Mouse (Mus musculus): ENCODE results near the gene Cst7. TPM values are rescaled to one million over a fixed set of nuclear protein-coding genes. Genes with fewer than 3 reads are reported as not detected.
A peak's percentile ranks its signal among the peaks of the same experiment; 100 is the strongest.
"Not testable (repeated sequence)": the region's sequence is repeated elsewhere in the genome, so short reads cannot be mapped to it uniquely, and the experiment has no call there.

Cst7 gene
- polyA plus RNA-seq (2014; fragmentation: Nextera tagmentation; extraction: Ambion mirVana): 0.29 and 0.58 TPM in 2 replicates

- Histone ChIP-seq H3K4me2 (ENCODE audit: low read depth, low read length) (no peak within 1 kb of the TSS), H3K9ac (replicated peaks; ENCODE audit: low read length) (no peak within 1 kb of the TSS), H3K36me3 (replicated peaks; ENCODE audit: control insufficient read depth, insufficient read depth, low read depth, low read length) (no peaks in the 10 kb centered on the region), H3K27ac (replicated peaks; ENCODE audit: low read depth, low read length) (no peak within 1 kb of the TSS), H3K4me3 (ENCODE audit: low read depth, low read length) (no peak within 1 kb of the TSS), H3K4me1 (ENCODE audit: control insufficient read depth, insufficient read depth, low read length) (no peaks in the 10 kb centered on the region), H3K9me3 (replicated peaks; ENCODE audit: control insufficient read depth, low read length) (no peaks in the 10 kb centered on the region), H3K27me3 (ENCODE audit: control insufficient read depth, insufficient read depth, low read length) (no peaks in the 10 kb centered on the region)
- ATAC-seq (replicated peaks; ENCODE audit: insufficient number of reproducible peaks, low FRiP score, low TSS enrichment, low read depth) (no peak), DNase-seq (ENCODE audit: low spot score) (no peak)
- WGBS: 81% methylated on average over 11 of the region's 11 CpGs
These were observed at the start of gene Cst7 for GRCm38 (mm10) chr2:150569847-150570590. TSS of gene Cst7 (plus strand) at chr2:150570415.

- H3K9ac ChIP-seq (replicated peaks; ENCODE audit: low read length): no peak overlapping the region
- no peaks in the 10 kb centered on the region for H3K36me3 ChIP-seq (replicated peaks; ENCODE audit: control insufficient read depth, insufficient read depth, low read depth, low read length)
- H3K27me3 ChIP-seq (ENCODE audit: control insufficient read depth, insufficient read depth, low read length): peaks cover 12% of the 10 kb centered on the region
- peak; percentile 4 for DNase-seq (ENCODE audit: low spot score)
- H3K27ac ChIP-seq (replicated peaks; ENCODE audit: low read depth, low read length): no peak overlapping the region
- 3% methylated on average over 42 of the region's 42 CpGs for WGBS
- no peaks in the 10 kb centered on the region for H3K9me3 ChIP-seq (replicated peaks; ENCODE audit: control insufficient read depth, low read length)
- no peaks in the 10 kb centered on the region for H3K4me1 ChIP-seq (ENCODE audit: control insufficient read depth, insufficient read depth, low read length)
- no peak; the same call in 1 of the 2 replicates for ATAC-seq (replicated peaks; ENCODE audit: insufficient number of reproducible peaks, low FRiP score, low TSS enrichment, low read depth)
- peak overlapping the region; percentile 48 for H3K4me2 ChIP-seq (ENCODE audit: low read depth, low read length)
- H3K4me3 ChIP-seq (ENCODE audit: low read depth, low read length): peak overlapping the region; percentile 14
These were observed 44.5 kb upstream of the Cst7 start for GRCm38 (mm10) chr2:150525703-150526207.

GRCm38 (mm10) chr2:150549576-150549975 lies 20.6 kb upstream of the Cst7 start:
- H3K36me3 ChIP-seq (replicated peaks; ENCODE audit: control insufficient read depth, insufficient read depth, low read depth, low read length); H3K4me1 ChIP-seq (ENCODE audit: control insufficient read depth, insufficient read depth, low read length); H3K4me2 ChIP-seq (ENCODE audit: low read depth, low read length); H3K4me3 ChIP-seq (ENCODE audit: low read depth, low read length); H3K9ac ChIP-seq (replicated peaks; ENCODE audit: low read length); DNase-seq (ENCODE audit: low spot score); H3K27ac ChIP-seq (replicated peaks; ENCODE audit: low read depth, low read length); H3K9me3 ChIP-seq (replicated peaks; ENCODE audit: control insufficient read depth, low read length); H3K27me3 ChIP-seq (ENCODE audit: control insufficient read depth, insufficient read depth, low read length); ATAC-seq (replicated peaks; ENCODE audit: insufficient number of reproducible peaks, low FRiP score, low TSS enrichment, low read depth): not testable (repeated sequence)
- WGBS: 82% methylated on average over 10 of the region's 10 CpGs

GRCm38 (mm10) chr2:150558568-150558967 lies 11.6 kb upstream of the Cst7 start:
- Histone ChIP-seq H3K27ac (replicated peaks; ENCODE audit: low read depth, low read length) (no peak overlapping the region), H3K27me3 (ENCODE audit: control insufficient read depth, insufficient read depth, low read length) (no peaks in the 10 kb centered on the region), H3K4me2 (ENCODE audit: low read depth, low read length) (no peak overlapping the region), H3K9ac (replicated peaks; ENCODE audit: low read length) (no peak overlapping the region), H3K4me1 (ENCODE audit: control insufficient read depth, insufficient read depth, low read length) (no peaks in the 10 kb centered on the region), H3K4me3 (ENCODE audit: low read depth, low read length) (no peak overlapping the region), H3K9me3 (replicated peaks; ENCODE audit: control insufficient read depth, low read length) (no peaks in the 10 kb centered on the region), H3K36me3 (replicated peaks; ENCODE audit: control insufficient read depth, insufficient read depth, low read depth, low read length) (no peaks in the 10 kb centered on the region)
- DNase-seq (ENCODE audit: low spot score) (peak; percentile 19), ATAC-seq (replicated peaks; ENCODE audit: insufficient number of reproducible peaks, low FRiP score, low TSS enrichment, low read depth) (no peak)
- 67% methylated on average over 3 of the region's 3 CpGs for WGBS

DNA sequence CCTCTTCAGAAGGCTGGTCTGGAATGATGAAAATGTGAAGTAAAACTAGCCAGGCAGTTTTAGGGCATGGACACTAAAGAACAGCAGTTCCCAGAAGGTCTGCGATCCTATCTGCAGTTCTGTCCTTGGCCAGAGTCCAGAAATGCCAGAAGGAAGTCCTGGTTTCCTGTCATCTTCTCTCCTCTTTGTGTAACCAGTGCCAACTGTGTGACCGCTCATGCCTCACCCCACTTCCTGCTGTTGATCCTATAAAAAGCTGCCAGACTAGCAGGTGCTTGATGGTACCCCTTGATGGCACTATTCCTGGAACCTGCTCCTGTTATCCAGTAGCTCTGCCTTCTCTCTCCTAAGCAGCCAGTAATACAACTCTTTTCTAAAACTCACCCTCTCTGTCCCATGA lies 3.2 kb upstream of the Cst7 start:
- DNase-seq (ENCODE audit: low spot score): no peak
- Histone ChIP-seq H3K4me3 (ENCODE audit: low read depth, low read length) (no peak overlapping the region), H3K9me3 (replicated peaks; ENCODE audit: control insufficient read depth, low read length) (no peaks in the 10 kb centered on the region), H3K4me2 (ENCODE audit: low read depth, low read length) (no peak overlapping the region), H3K4me1 (ENCODE audit: control insufficient read depth, insufficient read depth, low read length) (no peaks in the 10 kb centered on the region), H3K9ac (replicated peaks; ENCODE audit: low read length) (no peak overlapping the region), H3K36me3 (replicated peaks; ENCODE audit: control insufficient read depth, insufficient read depth, low read depth, low read length) (no peaks in the 10 kb centered on the region), H3K27ac (replicated peaks; ENCODE audit: low read depth, low read length) (no peak overlapping the region), H3K27me3 (ENCODE audit: control insufficient read depth, insufficient read depth, low read length) (no peaks in the 10 kb centered on the region)
- 83% methylated on average over 2 of the region's 2 CpGs for WGBS
- no peak for ATAC-seq (replicated peaks; ENCODE audit: insufficient number of reproducible peaks, low FRiP score, low TSS enrichment, low read depth)

- no peak for ATAC-seq (replicated peaks; ENCODE audit: insufficient number of reproducible peaks, low FRiP score, low TSS enrichment, low read depth)
- Histone ChIP-seq H3K4me3 (ENCODE audit: low read depth, low read length) (no peak overlapping the region), H3K27ac (replicated peaks; ENCODE audit: low read depth, low read length) (no peak overlapping the region), H3K4me1 (ENCODE audit: control insufficient read depth, insufficient read depth, low read length) (no peaks in the 10 kb centered on the region), H3K9ac (replicated peaks; ENCODE audit: low read length) (no peak overlapping the region), H3K36me3 (replicated peaks; ENCODE audit: control insufficient read depth, insufficient read depth, low read depth, low read length) (no peaks in the 10 kb centered on the region), H3K4me2 (ENCODE audit: low read depth, low read length) (no peak overlapping the region), H3K9me3 (replicated peaks; ENCODE audit: control insufficient read depth, low read length) (no peaks in the 10 kb centered on the region), H3K27me3 (ENCODE audit: control insufficient read depth, insufficient read depth, low read length) (no peaks in the 10 kb centered on the region)
- 93% methylated on average over 2 of the region's 2 CpGs for WGBS
- DNase-seq (ENCODE audit: low spot score): no peak
These were observed 546 bp downstream of the Cst7 start for GRCm38 (mm10) chr2:150570761-150571160.

- H3K27me3 ChIP-seq (ENCODE audit: control insufficient read depth, insufficient read depth, low read length): no peaks in the 10 kb centered on the region
These were observed 2.2 kb downstream of the Cst7 start for GRCm38 (mm10) chr2:150572463-150572862.

DNA sequence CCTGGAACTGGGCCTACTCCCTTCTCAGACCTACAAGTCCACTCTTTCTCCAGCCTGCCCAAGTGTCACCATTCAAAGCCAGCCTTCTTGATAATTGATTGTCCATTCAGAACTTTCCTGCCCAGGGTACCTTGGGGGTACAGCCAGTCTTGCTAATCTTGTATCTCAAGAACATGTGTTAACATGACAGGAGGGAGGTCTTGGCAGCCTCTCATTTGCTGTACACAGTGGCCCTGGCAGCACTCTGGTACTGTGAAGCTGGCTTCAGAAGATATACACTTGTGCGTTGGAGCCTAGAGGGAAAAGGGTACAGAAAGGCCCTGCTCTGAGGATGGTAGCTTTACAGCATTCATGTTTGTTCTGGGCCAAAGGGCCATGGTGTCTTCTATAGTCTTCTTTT lies 6.0 kb downstream of the Cst7 start:
- H3K4me2 ChIP-seq (ENCODE audit: low read depth, low read length): no peak overlapping the region
- no peaks in the 10 kb centered on the region for H3K27me3 ChIP-seq (ENCODE audit: control insufficient read depth, insufficient read depth, low read length)
- H3K27ac ChIP-seq (replicated peaks; ENCODE audit: low read depth, low read length): no peak overlapping the region
- no peak for DNase-seq (ENCODE audit: low spot score)
- H3K9ac ChIP-seq (replicated peaks; ENCODE audit: low read length): no peak overlapping the region
- no peaks in the 10 kb centered on the region for H3K4me1 ChIP-seq (ENCODE audit: control insufficient read depth, insufficient read depth, low read length)
- no peaks in the 10 kb centered on the region for H3K9me3 ChIP-seq (replicated peaks; ENCODE audit: control insufficient read depth, low read length)
- 93% methylated on average over 1 of the region's 1 CpGs for WGBS
- H3K4me3 ChIP-seq (ENCODE audit: low read depth, low read length): no peak overlapping the region
- no peaks in the 10 kb centered on the region for H3K36me3 ChIP-seq (replicated peaks; ENCODE audit: control insufficient read depth, insufficient read depth, low read depth, low read length)
- ATAC-seq (replicated peaks; ENCODE audit: insufficient number of reproducible peaks, low FRiP score, low TSS enrichment, low read depth): no peak

More at GRCm38 (mm10) chr2:150572463-150572862, 2.2 kb downstream of the Cst7 start:
- H3K27ac ChIP-seq (replicated peaks; ENCODE audit: low read depth, low read length): no peak overlapping the region
- no peaks in the 10 kb centered on the region for H3K36me3 ChIP-seq (replicated peaks; ENCODE audit: control insufficient read depth, insufficient read depth, low read depth, low read length)
- H3K4me2 ChIP-seq (ENCODE audit: low read depth, low read length): no peak overlapping the region
- no peak overlapping the region for H3K4me3 ChIP-seq (ENCODE audit: low read depth, low read length)
- no peaks in the 10 kb centered on the region for H3K4me1 ChIP-seq (ENCODE audit: control insufficient read depth, insufficient read depth, low read length)
- no peaks in the 10 kb centered on the region for H3K9me3 ChIP-seq (replicated peaks; ENCODE audit: control insufficient read depth, low read length)
- ATAC-seq (replicated peaks; ENCODE audit: insufficient number of reproducible peaks, low FRiP score, low TSS enrichment, low read depth) (no peak), DNase-seq (ENCODE audit: low spot score) (no peak)
- WGBS: 94% methylated on average over 3 of the region's 3 CpGs
- H3K9ac ChIP-seq (replicated peaks; ENCODE audit: low read length): no peak overlapping the region
